Mouse (Mus musculus) midbrain, embryonic 11.5 days (tissue): ENCODE results near the gene Slc45a3. TPM values are rescaled to one million over a fixed set of nuclear protein-coding genes. Genes with fewer than 3 reads are reported as not detected.

Source experiments
- ATAC-seq: fragments of 200-750 bp; cut with Nextera tagmentation; 2 replicates; pipeline ENCODE4 v1.8.0; 2017; ENCODE audit warnings: moderate TSS enrichment, moderate library complexity; ENCODE audit not compliant: low FRiP score
- DNase-seq: peaks from one replicate; pipeline ENCODE4 v3.0.0; 2015; ENCODE audit warnings: low spot score; ENCODE audit errors: missing footprints
- H3K27ac ChIP-seq: fragments of 300-500 bp; sonication (generic); 2 replicates; pipeline ENCODE4 v1.5.1; 2014; ENCODE audit warnings: low read depth, low read length
- H3K27me3 ChIP-seq: fragments of 300-500 bp; sonication (generic); 2 replicates; pipeline ENCODE4 v1.6.1; 2014; ENCODE audit warnings: mild to moderate bottlenecking, low read length, moderate library complexity, mixed read lengths; ENCODE audit not compliant: control insufficient read depth, insufficient read depth
- H3K36me3 ChIP-seq: fragments of 300-500 bp; sonication (generic); 2 replicates; pipeline ENCODE4 v1.6.1; 2014; ENCODE audit warnings: mild to moderate bottlenecking, low read length, moderate library complexity, mixed read lengths; ENCODE audit not compliant: control insufficient read depth, insufficient read depth
- H3K4me1 ChIP-seq: fragments of 300-500 bp; sonication (generic); 2 replicates; pipeline ENCODE4 v1.6.1; 2014; ENCODE audit warnings: low read length; ENCODE audit not compliant: control insufficient read depth, insufficient read depth
- H3K4me2 ChIP-seq: fragments of 300-500 bp; sonication (generic); 2 replicates; pipeline ENCODE4 v1.6.1; 2014; ENCODE audit warnings: mild to moderate bottlenecking, moderate library complexity
- H3K4me3 ChIP-seq: fragments of 300-500 bp; sonication (generic); 2 replicates; pipeline ENCODE4 v1.5.1; 2014; ENCODE audit warnings: low read depth, low read length
- H3K9ac ChIP-seq: fragments of 300-500 bp; sonication (generic); 2 replicates; pipeline ENCODE4 v1.6.1; 2014; ENCODE audit warnings: low read length
- H3K9me3 ChIP-seq: fragments of 300-500 bp; sonication (generic); 2 replicates; pipeline ENCODE4 v1.6.1; 2016; ENCODE audit warnings: low read length; ENCODE audit not compliant: control insufficient read depth
- WGBS: fragments of 180-500 bp; shearing (Covaris S2); extraction: QIAGEN DNeasy Blood & Tissue Kit; methylation state at CpG from one replicate; pipeline ENCODE4 v1.1.7; 2014; 5-methylcytosine and 5-hydroxymethylcytosine counted together
- polyA plus RNA-seq: library from polyadenylated mRNA; unstranded; fragments of >200 nt; fragmentation: Nextera tagmentation; extraction: Ambion mirVana; gene quantifications from 2 replicates; pipeline ENCODE4 v1.2.1, GENCODE M21; 2014

Gene Slc45a3
- 19.5 and 20.5 TPM in 2 replicates for polyA plus RNA-seq

DNA sequence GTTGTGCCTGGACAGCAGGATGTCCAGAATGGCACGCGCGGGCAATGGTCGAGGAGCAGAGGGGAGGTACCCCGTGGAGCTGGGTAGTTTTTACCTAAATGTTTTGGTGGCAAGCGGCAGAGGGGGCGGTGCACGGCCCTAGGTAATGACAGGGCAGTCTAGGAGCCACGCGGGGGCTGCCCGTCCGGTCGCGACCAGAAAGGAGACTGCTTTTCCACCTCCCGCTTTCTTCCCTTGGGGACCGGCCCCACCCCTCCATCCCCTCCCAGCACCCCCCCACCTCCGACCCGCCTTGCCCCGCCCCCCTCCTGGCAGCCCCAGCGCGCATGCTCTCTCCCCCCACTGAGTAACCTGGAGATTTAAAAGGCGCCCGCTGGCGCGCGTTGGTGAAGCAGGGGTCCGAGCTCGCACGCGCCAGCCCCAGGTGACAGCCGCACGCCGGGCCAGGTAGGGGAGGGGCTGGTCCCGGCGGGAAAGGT lies at the start of gene Slc45a3:
Gene Slc45a3, plus strand, starts transcription at position 362 of the 479 bp plus-strand sequence.
- under 1% methylated on average over 28 of the region's 35 CpGs for WGBS
- Histone ChIP-seq H3K27ac (peak within 1 kb of the TSS; percentile 40), H3K4me2 (peak within 1 kb of the TSS; percentile 92), H3K9ac (peak within 1 kb of the TSS; percentile 89), H3K4me3 (peak within 1 kb of the TSS; percentile 96), H3K4me1 (peaks cover 42% of the 10 kb centered on the region), H3K9me3 (no peaks in the 10 kb centered on the region), H3K36me3 (no peaks in the 10 kb centered on the region), H3K27me3 (peaks cover 7% of the 10 kb centered on the region; the same call in 1 of the 2 replicates)
- ATAC-seq: peak; percentile 74
- no peak for DNase-seq

DNA sequence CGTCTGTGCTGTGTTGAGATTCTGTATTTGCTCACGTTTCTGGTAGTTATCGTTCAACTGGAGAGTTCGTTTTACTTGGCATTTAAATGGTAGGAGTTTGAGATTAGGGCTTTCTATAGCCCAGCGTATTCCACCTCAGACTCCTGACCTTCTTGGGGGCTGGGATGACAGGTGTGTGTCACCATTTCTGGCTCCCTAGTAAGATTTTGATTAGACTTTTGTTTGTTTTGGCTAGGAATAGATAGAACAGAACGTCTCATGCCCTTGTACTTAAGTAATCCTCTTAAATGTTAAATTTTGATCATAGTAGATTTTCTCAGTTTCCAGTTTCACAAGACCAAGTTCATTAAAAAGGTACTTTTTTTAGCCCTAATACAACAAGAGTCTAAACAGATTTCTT lies 45.1 kb upstream of the Slc45a3 start:
- no peaks in the 10 kb centered on the region for H3K9me3 ChIP-seq
- H3K4me2 ChIP-seq: no peak overlapping the region
- H3K27ac ChIP-seq: no peak overlapping the region
- H3K4me1 ChIP-seq: no peaks in the 10 kb centered on the region
- peaks cover 13% of the 10 kb centered on the region for H3K36me3 ChIP-seq
- no peaks in the 10 kb centered on the region for H3K27me3 ChIP-seq
- no peak overlapping the region for H3K9ac ChIP-seq
- no peak for ATAC-seq
- 85% methylated on average over 6 of the region's 6 CpGs for WGBS
- no peak for DNase-seq
- no peak overlapping the region for H3K4me3 ChIP-seq

DNA sequence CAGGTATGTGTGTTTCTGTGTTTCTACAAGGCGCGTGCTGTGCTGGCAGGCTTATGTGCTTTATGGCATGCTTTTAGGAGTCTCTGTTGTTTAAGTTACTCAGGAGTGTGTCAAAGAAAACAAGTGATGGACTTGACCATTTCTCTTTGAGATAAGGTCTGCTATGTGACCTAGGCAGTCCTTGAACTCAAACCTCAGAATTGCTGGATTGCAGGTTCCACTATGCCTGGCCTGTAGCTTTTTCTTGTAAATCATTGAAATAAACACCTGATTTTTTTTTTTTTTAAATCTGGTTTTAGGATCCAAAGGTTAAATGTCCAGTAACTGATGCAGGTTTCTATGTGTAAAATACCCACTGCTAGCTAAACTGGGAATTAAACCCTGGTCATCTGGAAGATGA lies 43.7 kb upstream of the Slc45a3 start:
- no peak overlapping the region for H3K9ac ChIP-seq
- peaks cover 13% of the 10 kb centered on the region for H3K36me3 ChIP-seq
- H3K4me2 ChIP-seq: no peak overlapping the region
- H3K27ac ChIP-seq: no peak overlapping the region
- 94% methylated on average over 2 of the region's 2 CpGs for WGBS
- no peaks in the 10 kb centered on the region for H3K4me1 ChIP-seq
- ATAC-seq (no peak), DNase-seq (no peak)
- no peaks in the 10 kb centered on the region for H3K27me3 ChIP-seq
- no peak overlapping the region for H3K4me3 ChIP-seq
- H3K9me3 ChIP-seq: no peaks in the 10 kb centered on the region

DNA sequence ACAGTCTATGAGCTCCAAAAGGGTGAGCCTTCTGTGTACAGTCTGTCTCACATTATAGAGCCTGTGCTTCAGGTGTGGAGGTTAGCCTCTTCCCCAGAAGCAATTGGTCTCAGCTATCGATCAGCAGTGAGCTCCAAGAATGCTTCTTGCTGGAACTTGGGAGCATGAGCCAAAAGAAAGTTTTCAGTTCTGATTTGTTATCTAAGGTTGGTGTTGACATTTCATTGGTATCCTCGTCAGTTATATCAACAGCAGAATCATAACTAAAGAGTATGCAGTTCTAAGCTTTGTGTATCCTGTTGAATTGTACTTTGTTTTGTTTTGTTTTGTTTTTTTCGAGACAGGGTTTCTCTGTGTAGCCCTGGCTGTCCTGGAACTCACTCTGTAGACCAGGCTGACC lies 40.7 kb upstream of the Slc45a3 start:
- Histone ChIP-seq H3K4me1 (no peaks in the 10 kb centered on the region), H3K9ac (no peak overlapping the region), H3K36me3 (peaks cover 25% of the 10 kb centered on the region), H3K27ac (no peak overlapping the region), H3K4me3 (no peak overlapping the region), H3K27me3 (no peaks in the 10 kb centered on the region), H3K4me2 (no peak overlapping the region), H3K9me3 (no peaks in the 10 kb centered on the region)
- no peak for ATAC-seq
- peak; percentile 76 for DNase-seq
- 97% methylated on average over 3 of the region's 3 CpGs for WGBS

DNA sequence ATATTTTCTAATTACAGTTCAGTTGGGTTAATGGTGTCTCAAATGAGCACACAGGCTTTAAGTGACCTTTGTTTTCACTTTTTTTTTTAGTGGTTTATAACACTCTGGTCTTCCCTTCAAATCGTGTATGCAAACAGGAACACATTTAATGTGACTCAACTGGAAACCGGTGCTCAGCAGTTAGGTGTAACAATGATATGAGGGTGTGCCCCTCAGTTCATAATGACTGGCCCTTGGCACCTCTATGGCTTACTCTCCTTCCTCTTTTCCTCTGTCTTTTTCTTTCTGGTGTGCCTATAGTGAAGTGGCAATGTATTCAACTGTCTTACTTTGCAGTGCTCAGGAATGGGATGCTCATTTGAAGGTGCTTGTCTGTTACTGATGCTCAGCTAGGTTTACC lies 29.3 kb upstream of the Slc45a3 start:
- Histone ChIP-seq H3K4me1 (no peaks in the 10 kb centered on the region), H3K9me3 (no peaks in the 10 kb centered on the region), H3K4me3 (no peak overlapping the region), H3K9ac (no peak overlapping the region), H3K36me3 (peaks cover 11% of the 10 kb centered on the region), H3K27ac (no peak overlapping the region), H3K27me3 (no peaks in the 10 kb centered on the region), H3K4me2 (no peak overlapping the region)
- ATAC-seq (no peak), DNase-seq (no peak)
- 90% methylated on average over 2 of the region's 2 CpGs for WGBS

DNA sequence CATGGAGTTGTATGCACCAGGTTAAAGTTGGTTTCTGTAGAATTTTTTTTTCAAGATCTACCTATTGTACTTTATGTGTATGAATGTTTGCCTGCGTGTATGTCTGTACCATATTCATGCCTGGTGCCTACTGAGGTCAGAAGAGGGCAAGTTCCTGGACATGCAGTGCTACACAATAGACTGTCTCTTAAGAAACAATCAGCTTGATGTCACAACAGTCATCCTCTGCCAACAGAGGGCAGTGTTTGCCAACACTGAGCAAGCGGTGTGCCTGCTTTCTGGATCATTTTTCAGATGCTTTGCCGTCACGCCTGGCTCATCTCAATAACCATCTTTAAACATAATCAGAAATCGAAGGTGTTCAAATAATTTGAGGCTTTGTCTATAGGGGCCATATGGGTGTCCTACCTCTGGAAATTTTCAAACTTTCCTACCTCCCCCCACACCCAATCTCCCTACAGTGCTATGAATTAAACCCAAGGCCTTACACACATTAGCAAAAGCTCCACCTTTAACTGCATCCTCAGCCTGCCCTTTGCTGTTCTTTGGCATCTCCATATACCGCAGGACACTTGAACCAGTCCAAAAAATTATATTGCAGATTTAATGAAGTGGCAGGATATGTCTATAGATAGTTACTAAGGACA lies 25.0 kb upstream of the Slc45a3 start:
- H3K4me2 ChIP-seq: no peak overlapping the region
- WGBS: 61% methylated on average over 6 of the region's 6 CpGs
- H3K27ac ChIP-seq: no peak overlapping the region
- DNase-seq (peak; percentile 97), ATAC-seq (peak; percentile 66)
- H3K4me1 ChIP-seq: peaks cover 6% of the 10 kb centered on the region
- H3K4me3 ChIP-seq: no peak overlapping the region
- no peaks in the 10 kb centered on the region for H3K36me3 ChIP-seq
- no peak overlapping the region for H3K9ac ChIP-seq
- H3K27me3 ChIP-seq: no peaks in the 10 kb centered on the region
- no peaks in the 10 kb centered on the region for H3K9me3 ChIP-seq

DNA sequence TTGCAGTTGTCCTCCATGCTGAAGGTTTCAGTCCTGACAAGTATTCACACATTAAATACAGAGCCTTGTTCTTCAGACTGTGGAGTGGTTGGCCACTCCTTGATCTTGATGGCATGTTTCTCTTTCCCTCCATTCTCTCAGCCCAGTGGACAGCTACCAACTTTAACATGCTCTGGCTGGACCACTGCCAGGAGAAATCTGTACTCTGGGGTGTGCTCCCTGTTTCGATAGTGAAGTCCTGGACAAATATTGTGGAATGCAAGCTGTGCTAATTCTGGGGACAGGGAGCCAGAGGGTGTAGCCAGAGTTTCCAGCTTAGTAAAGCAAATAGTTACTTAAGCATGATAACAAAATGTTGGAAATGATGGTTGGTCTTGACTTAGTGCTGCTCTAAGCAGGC lies 24.0 kb upstream of the Slc45a3 start:
- Histone ChIP-seq H3K36me3 (no peaks in the 10 kb centered on the region), H3K27ac (no peak overlapping the region)

DNA sequence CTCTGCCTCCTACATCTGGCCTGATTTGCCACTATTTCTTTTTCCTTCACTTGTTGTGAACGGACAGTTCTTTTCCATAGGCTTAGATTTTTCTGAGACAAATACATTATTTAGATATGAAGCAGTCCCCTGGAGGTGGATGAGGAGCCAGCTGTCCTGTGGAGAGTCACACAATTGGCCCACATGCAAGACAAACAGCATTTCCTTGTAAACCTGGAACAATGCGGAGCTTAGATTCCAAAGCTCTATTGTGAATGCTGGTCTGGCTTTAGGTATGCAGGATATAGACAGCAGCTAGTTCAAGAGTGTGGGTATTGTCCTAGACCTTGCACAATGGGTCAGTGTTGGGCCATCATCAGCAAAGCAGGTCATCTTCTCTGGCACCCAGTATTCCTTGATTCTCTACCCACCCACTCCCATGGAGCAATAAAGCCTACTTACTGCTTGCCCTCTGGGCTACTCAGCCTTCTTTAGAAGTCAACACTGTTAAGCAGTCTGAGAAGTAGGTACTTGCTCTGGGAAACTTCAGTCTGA lies 22.0 kb upstream of the Slc45a3 start:
- Histone ChIP-seq H3K27me3 (no peaks in the 10 kb centered on the region), H3K4me1 (peaks cover 7% of the 10 kb centered on the region), H3K4me3 (no peak overlapping the region), H3K27ac (no peak overlapping the region), H3K9ac (no peak overlapping the region), H3K4me2 (no peak overlapping the region), H3K9me3 (no peaks in the 10 kb centered on the region), H3K36me3 (no peaks in the 10 kb centered on the region)
- DNase-seq: no peak
- ATAC-seq: no peak
- 45% methylated on average over 2 of the region's 2 CpGs for WGBS

More for the DNA sequence above, 24.0 kb upstream of the Slc45a3 start:
- H3K9me3 ChIP-seq: no peaks in the 10 kb centered on the region
- DNase-seq (no peak), ATAC-seq (no peak)
- WGBS: 89% methylated on average over 1 of the region's 1 CpGs
- H3K4me1 ChIP-seq: peaks cover 7% of the 10 kb centered on the region
- no peaks in the 10 kb centered on the region for H3K27me3 ChIP-seq
- no peak overlapping the region for H3K9ac ChIP-seq
- no peak overlapping the region for H3K4me2 ChIP-seq
- no peak overlapping the region for H3K4me3 ChIP-seq

DNA sequence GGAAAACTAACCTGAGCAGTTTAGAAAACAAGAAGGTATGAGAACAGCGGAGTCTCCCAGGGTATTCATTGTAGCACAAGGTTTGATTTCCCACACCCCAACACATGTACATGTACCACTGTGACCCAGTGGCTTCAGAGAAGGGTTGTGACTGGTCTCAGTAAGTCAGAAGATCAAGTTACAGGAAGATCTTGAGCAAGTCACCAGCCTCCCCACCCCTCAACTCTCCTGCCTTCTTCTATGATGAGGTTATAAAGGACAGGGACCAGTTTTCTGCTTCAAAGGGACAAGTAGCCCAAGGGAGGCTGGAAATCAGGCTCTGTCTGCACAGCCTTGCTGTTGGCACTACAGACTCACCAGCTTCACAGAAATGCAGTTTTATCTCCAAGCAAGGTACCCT lies 21.3 kb upstream of the Slc45a3 start:
- no peaks in the 10 kb centered on the region for H3K36me3 ChIP-seq

More for the DNA sequence above, 21.3 kb upstream of the Slc45a3 start:
- no peak overlapping the region for H3K4me2 ChIP-seq
- no peak for ATAC-seq
- 100% methylated on average over 1 of the region's 1 CpGs for WGBS
- H3K27ac ChIP-seq: no peak overlapping the region
- no peaks in the 10 kb centered on the region for H3K27me3 ChIP-seq
- no peak for DNase-seq
- H3K9me3 ChIP-seq: no peaks in the 10 kb centered on the region
- H3K9ac ChIP-seq: no peak overlapping the region
- peaks cover 7% of the 10 kb centered on the region for H3K4me1 ChIP-seq
- no peak overlapping the region for H3K4me3 ChIP-seq
